Mouse (Mus musculus) adrenal gland, postnatal 4 days (tissue): ENCODE measurements at regions not wholly inside any gene's neighbourhood (a gene's known extent, or its start where the extent isn't known, plus 50 kb on each side); places are given as distances from the start of the nearest gene placed in this dataset.

ENCODE experiments used
- DNase-seq, 2 experiments: peaks; one replicate each; pipeline ENCODE4 v3.0.0; 2021 to 2022; ENCODE audit warnings: low spot score in 2 of 2, mixed read lengths in 2 of 2

- no peak for DNase-seq
Measured at GRCm38 (mm10) chr8:115854209-115854900, 146.8 kb upstream of the Maf start.

GRCm38 (mm10) chr8:115850552-115850951 lies 143.0 kb upstream of the Maf start:
- no peak for DNase-seq

GRCm38 (mm10) chr8:115833391-115833790 lies 125.8 kb upstream of the Maf start:
- no peak for DNase-seq

GRCm38 (mm10) chr8:115831675-115832074 lies 124.1 kb upstream of the Maf start:
- no peak for DNase-seq

- DNase-seq, result no peak
Measured at GRCm38 (mm10) chr8:115830012-115830662, 122.5 kb upstream of the Maf start.

GRCm38 (mm10) chr8:115826516-115826915 lies 118.9 kb upstream of the Maf start:
- DNase-seq, result no peak

GRCm38 (mm10) chr8:115825899-115826502 lies 118.4 kb upstream of the Maf start:
- no peak for DNase-seq

- DNase-seq, result no peak
Measured at GRCm38 (mm10) chr8:115824478-115824785, 116.8 kb upstream of the Maf start.

GRCm38 (mm10) chr8:115823673-115824477 lies 116.3 kb upstream of the Maf start:
- DNase-seq, result no peak

GRCm38 (mm10) chr8:115813426-115813825 lies 105.8 kb upstream of the Maf start:
- DNase-seq, result no peak

- DNase-seq, result no peak
Measured at GRCm38 (mm10) chr8:115806579-115806978, 99.0 kb upstream of the Maf start.

GRCm38 (mm10) chr8:115806139-115806538 lies 98.5 kb upstream of the Maf start:
- DNase-seq, result no peak

- DNase-seq, result no peak
Measured at GRCm38 (mm10) chr8:115793587-115793986, 86.0 kb upstream of the Maf start.

- no peak for DNase-seq
Measured at GRCm38 (mm10) chr8:115788421-115788820, 80.8 kb upstream of the Maf start.

- DNase-seq, result no peak
Measured at GRCm38 (mm10) chr8:115786185-115786584, 78.6 kb upstream of the Maf start.

GRCm38 (mm10) chr8:115785769-115786168 lies 78.2 kb upstream of the Maf start:
- no peak for DNase-seq

GRCm38 (mm10) chr8:115783364-115783763 lies 75.8 kb upstream of the Maf start:
- DNase-seq, result no peak

- DNase-seq, result no peak
Measured at GRCm38 (mm10) chr8:115778433-115778832, 70.8 kb upstream of the Maf start.

GRCm38 (mm10) chr8:115771060-115771459 lies 63.5 kb upstream of the Maf start:
- no peak for DNase-seq

GRCm38 (mm10) chr8:115768631-115769030 lies 61.0 kb upstream of the Maf start:
- no peak for DNase-seq

- DNase-seq, result peak in 1 of 2 experiments; percentile 35
Measured at GRCm38 (mm10) chr8:115766218-115766898, 58.8 kb upstream of the Maf start.
